In the genomic region with DNA sequence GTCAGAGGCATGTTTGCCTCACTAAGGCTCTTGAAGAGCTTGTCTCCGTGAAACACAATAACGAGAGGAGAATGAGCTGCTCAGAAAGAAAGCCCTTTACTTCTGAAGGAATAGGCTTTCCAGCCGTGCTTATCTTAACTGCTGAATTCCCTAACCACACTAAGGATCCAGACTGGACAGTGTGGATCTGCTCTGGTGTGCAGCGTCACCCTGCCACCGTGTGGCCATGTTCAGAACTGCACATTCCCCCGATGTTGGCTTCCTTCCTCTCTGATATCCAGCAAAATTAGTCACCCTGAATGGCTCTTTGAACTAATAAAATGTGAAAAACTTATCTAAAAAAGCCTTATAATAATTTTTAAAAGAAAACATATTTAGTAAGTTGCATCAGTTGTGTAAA, we compare ENCODE assay signal across 8 mouse cellular contexts. TPM values are rescaled to one million over a fixed set of nuclear protein-coding genes. Genes with fewer than 3 reads are reported as not detected.
DNase-seq lines count a peak whose midpoint lies in the region; ATAC-seq and TF ChIP-seq lines count a peak whose summit lies in the region.

No protein-coding gene starts in this region.

- H3K36me3 ChIP-seq in embryonic facial prominence, embryonic 15.5 days: no peaks in the 10 kb centered on the region
- H3K36me3 ChIP-seq in kidney, adult 2 months (ENCODE audit: control insufficient read depth, insufficient read depth, low read length): no peaks in the 10 kb centered on the region
- no peaks in the 10 kb centered on the region for H3K36me3 ChIP-seq in limb, embryonic 10.5 days
- H3K36me3 ChIP-seq in midbrain, embryonic 16.5 days (ENCODE audit: control insufficient read depth, insufficient read depth, low read length): no peaks in the 10 kb centered on the region
- no peaks in the 10 kb centered on the region for H3K36me3 ChIP-seq in splenic B cell, adult 2 months (ENCODE audit: control insufficient read depth, insufficient read depth, low read length, poor library complexity, severe bottlenecking)

- no peak overlapping the region for H3K4me3 ChIP-seq in bone marrow macrophage, adult 2 months (ENCODE audit: insufficient read depth, low read length)
- no peak overlapping the region for H3K4me3 ChIP-seq in embryonic facial prominence, embryonic 15.5 days (replicated peaks)
- H3K4me3 ChIP-seq in kidney, adult 2 months (ENCODE audit: insufficient read depth, low read depth, low read length): no peak overlapping the region
- no peak overlapping the region for H3K4me3 ChIP-seq in limb, embryonic 10.5 days
- H3K4me3 ChIP-seq in midbrain, embryonic 16.5 days (ENCODE audit: low read depth, low read length): no peak overlapping the region

- WGBS in embryonic facial prominence, embryonic 15.5 days: under 1% methylated on average over 6 of the region's 6 CpGs
- WGBS in kidney, adult 2 months: 3% methylated on average over 6 of the region's 6 CpGs
- WGBS in limb, embryonic 10.5 days: 5% methylated on average over 6 of the region's 6 CpGs
- WGBS in midbrain, embryonic 16.5 days: 1% methylated on average over 6 of the region's 6 CpGs

- H3K9me3 ChIP-seq in embryonic facial prominence, embryonic 15.5 days (replicated peaks): no peaks in the 10 kb centered on the region
- H3K9me3 ChIP-seq in limb, embryonic 10.5 days (replicated peaks): no peaks in the 10 kb centered on the region
- no peaks in the 10 kb centered on the region for H3K9me3 ChIP-seq in midbrain, embryonic 16.5 days (replicated peaks; ENCODE audit: control insufficient read depth, low read length, poor library complexity, severe bottlenecking)

- no peak overlapping the region for H3K9ac ChIP-seq in embryonic facial prominence, embryonic 15.5 days
- no peak overlapping the region for H3K9ac ChIP-seq in midbrain, embryonic 16.5 days (ENCODE audit: low read depth, low read length)

- TF ChIP-seq CTCF in bone marrow macrophage, adult 2 months (IDR thresholded peaks at IDR 0.05; ENCODE audit: low read depth, low read length): peak; percentile 84
- TF ChIP-seq CTCF in kidney, adult 2 months (conservative IDR thresholded peaks at IDR 0.05; ENCODE audit: insufficient read depth, insufficient read length, low read depth, low read length): peak; percentile 99

- no peaks in the 10 kb centered on the region for H3K4me1 ChIP-seq in bone marrow macrophage, adult 2 months (ENCODE audit: control insufficient read depth, insufficient read depth, low read length)
- H3K4me1 ChIP-seq in embryonic facial prominence, embryonic 15.5 days: peaks cover 4% of the 10 kb centered on the region
- no peaks in the 10 kb centered on the region; the same call in 1 of the 2 replicates for H3K4me1 ChIP-seq in kidney, adult 2 months (ENCODE audit: control insufficient read depth, insufficient read depth, low read length)
- H3K4me1 ChIP-seq in limb, embryonic 10.5 days: peaks cover 7% of the 10 kb centered on the region
- H3K4me1 ChIP-seq in midbrain, embryonic 16.5 days (ENCODE audit: control insufficient read depth, insufficient read depth, low read length): no peaks in the 10 kb centered on the region; the same call in 1 of the 2 replicates

- H3K4me2 ChIP-seq in embryonic facial prominence, embryonic 15.5 days (replicated peaks): peak overlapping the region; percentile 33
- H3K4me2 ChIP-seq in midbrain, embryonic 16.5 days (ENCODE audit: low read length): no peak overlapping the region

- no peak for TF ChIP-seq POLR2A in bone marrow macrophage, adult 2 months (IDR thresholded peaks at IDR 0.05; ENCODE audit: borderline replicate concordance, low read depth, low read length)
- no peak for TF ChIP-seq POLR2A in kidney, adult 2 months (IDR thresholded peaks at IDR 0.05; ENCODE audit: low read depth, low read length)

- ATAC-seq in embryonic facial prominence, embryonic 15.5 days (ENCODE audit: insufficient number of reproducible peaks, low FRiP score, low TSS enrichment, low read depth): no peak
- peak; percentile 85; the same call in 1 of the 2 replicates for ATAC-seq in midbrain, embryonic 16.5 days

- DNase-seq in CD4-positive helper T cell, adult 2 months (ENCODE audit: low read depth, low spot score): peak; percentile 41
- DNase-seq in heart, adult 9 months (ENCODE audit: low spot score in 2 of 2): peak; percentile 30 to 75
- peak; percentile 79 for DNase-seq in kidney, adult 2 months
- DNase-seq in limb, embryonic 10.5 days (ENCODE audit: low spot score): peak; percentile 85
- peak; percentile 57 for DNase-seq in splenic B cell, adult 2 months (ENCODE audit: low read depth, low spot score)

- no peaks in the 10 kb centered on the region for H3K27me3 ChIP-seq in embryonic facial prominence, embryonic 15.5 days
- H3K27me3 ChIP-seq in kidney, adult 2 months (replicated peaks; ENCODE audit: control insufficient read depth, insufficient read depth, low read length): no peaks in the 10 kb centered on the region
- no peaks in the 10 kb centered on the region for H3K27me3 ChIP-seq in limb, embryonic 10.5 days (ENCODE audit: low read depth, poor library complexity, severe bottlenecking)
- H3K27me3 ChIP-seq in midbrain, embryonic 16.5 days (ENCODE audit: control insufficient read depth, insufficient read depth, low read depth, low read length): no peaks in the 10 kb centered on the region; the same call in 1 of the 2 replicates
- no peaks in the 10 kb centered on the region for H3K27me3 ChIP-seq in splenic B cell, adult 2 months (ENCODE audit: control insufficient read depth, insufficient read depth, low read length, poor library complexity, severe bottlenecking)

- H3K27ac ChIP-seq in bone marrow macrophage, adult 2 months (ENCODE audit: insufficient read depth, low read depth, low read length): no peak overlapping the region
- H3K27ac ChIP-seq in embryonic facial prominence, embryonic 15.5 days (replicated peaks): no peak overlapping the region
- H3K27ac ChIP-seq in kidney, adult 2 months (ENCODE audit: insufficient read depth, low read depth, low read length): no peak overlapping the region
- no peak overlapping the region for H3K27ac ChIP-seq in limb, embryonic 10.5 days
- H3K27ac ChIP-seq in midbrain, embryonic 16.5 days (ENCODE audit: low read length): no peak overlapping the region

RNA-seq across cellular contexts. Expression of a gene that starts 16.3 kb away (rescaled TPM):
- polyA plus RNA-seq in bone marrow macrophage, adult 2 months (2012; ENCODE audit: insufficient read depth, insufficient read length, missing spikeins): not detected in 2 replicates
- polyA plus RNA-seq in embryonic facial prominence, embryonic 15.5 days (2015; fragmentation: Nextera tagmentation; extraction: Ambion mirVana): 5.1 and 5.4 TPM in 2 replicates
- 0.02 and 0.04 TPM in 2 replicates for polyA plus RNA-seq in kidney, adult 2 months (2012; rRNA removed)
- polyA plus RNA-seq in limb, embryonic 10.5 days (2016; fragmentation: Nextera tagmentation; extraction: Ambion mirVana): 0.40 and 1.7 TPM in 2 replicates
- polyA plus RNA-seq in midbrain, embryonic 16.5 days (2015; fragmentation: Nextera tagmentation; extraction: Ambion mirVana): 96.0 and 101 TPM in 2 replicates

RNA-seq across cellular contexts. Expression of a gene that starts 49.5 kb away (rescaled TPM):
- 13.8 and 22.8 TPM in 2 replicates for polyA plus RNA-seq in bone marrow macrophage, adult 2 months (2012; ENCODE audit: insufficient read depth, insufficient read length, missing spikeins)
- 18.4 and 22.1 TPM in 2 replicates for polyA plus RNA-seq in embryonic facial prominence, embryonic 15.5 days (2015; fragmentation: Nextera tagmentation; extraction: Ambion mirVana)
- polyA plus RNA-seq in kidney, adult 2 months (2012; rRNA removed): 8.2 and 9.2 TPM in 2 replicates
- 18.9 and 23.5 TPM in 2 replicates for polyA plus RNA-seq in limb, embryonic 10.5 days (2016; fragmentation: Nextera tagmentation; extraction: Ambion mirVana)
- 37.0 and 39.4 TPM in 2 replicates for polyA plus RNA-seq in midbrain, embryonic 16.5 days (2015; fragmentation: Nextera tagmentation; extraction: Ambion mirVana)

Comparison
In these comparisons a context has a peak if more than half of its experiments do, and no peak if none do; other contexts are left out.
1. RNA of a gene that starts 16.3 kb away (polyA plus RNA-seq): 96.0 to 101 TPM in midbrain, embryonic 16.5 days; 5.1 to 5.4 TPM in embryonic facial prominence, embryonic 15.5 days, 0.40 to 1.7 TPM in limb, embryonic 10.5 days, not detected in bone marrow macrophage, adult 2 months and 0.02 to 0.04 TPM in kidney, adult 2 months; every median in the first group is over 10 times any median in the second.
2. Peak in every context shown above with its lines, with median percentiles within 50 percentile points of each other: DNase-seq.